Mouse (Mus musculus) liver, adult 2 months (tissue): ENCODE results near the gene Ercc2.

Source experiments
- CTCF ChIP-seq: fragments of 200-500 bp; IDR thresholded peaks from 2 replicates; pipeline ENCODE4 v1.5.1; 2011; ENCODE audit warnings: low read depth, low read length, control low read depth
- POLR2A ChIP-seq: fragments of 200-500 bp; IDR thresholded peaks from 2 replicates; pipeline ENCODE4 v1.6.1; 2011; ENCODE audit warnings: low read length, control low read depth; ENCODE audit not compliant: insufficient read depth; ENCODE audit errors: extremely low read depth

- TF ChIP-seq POLR2A (no peak), CTCF (no peak)
Observed at GRCm38 (mm10) chr7:19394484-19394883, 12.7 kb downstream of the Ercc2 start.
